Mouse (Mus musculus) layer of hippocampus, postnatal 25 days (tissue): ENCODE measurements at regions not wholly inside any gene's neighbourhood (a gene's known extent, or its start where the extent isn't known, plus 50 kb on each side); places are given as distances from the start of the nearest gene placed in this dataset.

Experiments
- DNase-seq, 2 experiments: peaks; one replicate each; pipeline ENCODE4 v3.0.0; 2022; ENCODE audit warnings: mixed read lengths in 2 of 2, low spot score in 1 of 2; ENCODE audit errors: extremely low spot score in 1 of 2

- peak; percentile 21 to 30 for DNase-seq
Observed at GRCm38 (mm10) chr13:78427141-78428083, 227.9 kb upstream of the Nr2f1 start.

- peak in 1 of 2 experiments; percentile 6 for DNase-seq
Observed at GRCm38 (mm10) chr13:78426306-78426921, 226.9 kb upstream of the Nr2f1 start.

- no peak for DNase-seq
Observed at GRCm38 (mm10) chr13:78405071-78405470, 205.5 kb upstream of the Nr2f1 start.

- DNase-seq, result no peak
Observed at GRCm38 (mm10) chr13:78383761-78384160, 184.2 kb upstream of the Nr2f1 start.

GRCm38 (mm10) chr13:78361236-78361635 is 161.7 kb upstream of the Nr2f1 start:
- no peak for DNase-seq

GRCm38 (mm10) chr13:78348830-78349229 is 149.3 kb upstream of the Nr2f1 start:
- no peak for DNase-seq

GRCm38 (mm10) chr13:78324443-78325206 is 125.1 kb upstream of the Nr2f1 start:
- DNase-seq, result no peak

GRCm38 (mm10) chr13:78323183-78323582 is 123.6 kb upstream of the Nr2f1 start:
- no peak for DNase-seq

GRCm38 (mm10) chr13:78318434-78318833 is 118.9 kb upstream of the Nr2f1 start:
- no peak for DNase-seq

GRCm38 (mm10) chr13:78310837-78311236 is 111.3 kb upstream of the Nr2f1 start:
- no peak for DNase-seq
